Mouse (Mus musculus) liver, adult 2 months (tissue): Measurements from ENCODE around the gene Kcnn3. TPM values are rescaled to one million over a fixed set of nuclear protein-coding genes. Genes with fewer than 3 reads are reported as not detected.

ENCODE experiments used
- DNase-seq: peaks from one replicate; pipeline ENCODE4 v3.0.0-alpha.2; 2011; ENCODE audit warnings: low read depth, low spot score; ENCODE audit errors: extremely low read depth
- H3K27ac ChIP-seq: fragments of 200-500 bp; replicated peaks from 2 replicates; pipeline ENCODE4 v1.5.1; 2012; ENCODE audit warnings: low read depth, mild to moderate bottlenecking, control low read depth, inconsistent platforms, low read length; ENCODE audit not compliant: insufficient read depth
- H3K27me3 ChIP-seq: fragments of 200-500 bp; 2 replicates; pipeline ENCODE4 v1.6.1; 2012; ENCODE audit warnings: mild to moderate bottlenecking, moderate library complexity, low read length, inconsistent platforms; ENCODE audit not compliant: control insufficient read depth, insufficient read depth
- H3K36me3 ChIP-seq: fragments of 200-500 bp; 2 replicates; pipeline ENCODE4 v1.6.1; 2012; ENCODE audit warnings: low read length, inconsistent platforms; ENCODE audit not compliant: control insufficient read depth, insufficient read depth
- H3K4me1 ChIP-seq: fragments of 200-500 bp; 2 replicates; pipeline ENCODE4 v1.6.1; 2011; ENCODE audit warnings: low read length; ENCODE audit not compliant: control insufficient read depth, insufficient read depth
- H3K4me3 ChIP-seq: fragments of 200-500 bp; 2 replicates; pipeline ENCODE4 v1.5.1; 2011; ENCODE audit warnings: low read depth, mild to moderate bottlenecking, control low read depth, low read length, moderate library complexity; ENCODE audit not compliant: insufficient read depth
- H3K79me2 ChIP-seq: fragments of 200-500 bp; 2 replicates; pipeline ENCODE4 v1.6.1; 2012; ENCODE audit warnings: inconsistent platforms, mild to moderate bottlenecking, low read length, moderate library complexity; ENCODE audit not compliant: control insufficient read depth, insufficient read depth
- H3K9ac ChIP-seq: fragments of 200-500 bp; 2 replicates; pipeline ENCODE4 v1.6.1; 2012; ENCODE audit warnings: low read depth, mild to moderate bottlenecking, control low read depth, inconsistent platforms, low read length
- CTCF ChIP-seq: fragments of 200-500 bp; IDR thresholded peaks from 2 replicates; pipeline ENCODE4 v1.5.1; 2011; ENCODE audit warnings: low read depth, low read length, control low read depth
- POLR2A ChIP-seq: fragments of 200-500 bp; IDR thresholded peaks from 2 replicates; pipeline ENCODE4 v1.6.1; 2011; ENCODE audit warnings: low read length, control low read depth; ENCODE audit not compliant: insufficient read depth; ENCODE audit errors: extremely low read depth
- WGBS: fragments of 180-500 bp; shearing (Covaris S2); methylation state at CpG from one replicate; pipeline ENCODE4 v1.1.7; 2018; 5-methylcytosine and 5-hydroxymethylcytosine counted together
- polyA plus RNA-seq: library from polyadenylated mRNA; depleted of rRNA; stranded (reverse); fragments of >200 nt; gene quantifications from 2 replicates; pipeline ENCODE4 v1.2.3, GENCODE M21; 2012; rRNA removed
- total RNA-seq: library from RNA; depleted of rRNA; stranded (reverse); fragments of >200 nt; gene quantifications from 2 replicates; pipeline ENCODE4 v1.2.3, GENCODE M21; 2014; rRNA removed

The Kcnn3 gene
- total and polyA plus RNA-seq, 2 experiments: under 0.01 to 0.06 TPM

DNA sequence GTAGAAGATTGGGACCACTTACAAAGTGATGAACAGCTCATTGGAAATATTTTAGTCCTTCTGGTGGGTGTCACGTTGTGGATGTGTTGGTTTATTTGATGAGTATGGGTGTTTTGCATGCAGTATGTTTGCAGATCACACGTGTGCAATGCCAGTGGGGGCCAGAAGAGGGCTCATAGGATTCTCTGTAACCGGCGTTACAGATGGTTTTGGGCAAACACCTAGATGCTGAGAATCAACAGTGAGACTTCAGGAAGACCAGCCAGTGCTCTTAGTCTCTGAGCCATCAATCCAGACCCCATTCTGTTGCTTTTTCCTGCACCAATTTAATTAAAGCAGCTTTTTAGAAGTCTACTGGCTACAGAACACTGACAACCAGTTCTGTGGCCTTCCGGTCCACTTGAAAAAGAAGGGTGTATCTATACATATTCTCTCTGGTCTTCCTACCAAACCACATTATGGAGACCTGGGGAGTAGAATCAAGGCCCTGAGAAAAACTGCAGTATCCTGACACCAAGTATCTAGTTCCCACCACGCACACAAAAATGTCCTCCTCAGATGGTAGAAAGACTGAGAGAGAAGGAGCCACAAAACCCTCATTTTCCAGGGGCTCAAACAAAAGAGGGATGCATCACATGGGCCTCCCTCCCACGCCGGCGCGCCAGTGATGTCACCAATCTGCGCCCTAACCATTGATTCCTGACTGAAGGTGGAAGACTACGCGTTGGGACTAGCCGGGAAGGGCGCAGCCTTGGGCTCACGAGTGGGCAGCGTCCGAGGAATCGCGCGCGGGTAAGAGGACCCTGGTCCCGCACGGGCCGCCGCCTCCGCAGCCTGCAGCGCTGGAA, 194.6 kb downstream of the Kcnn3 start, which contains the start of gene Adar:
Adar (plus strand) TSS at position 664 of the 848 bp plus-strand sequence.
- TF ChIP-seq CTCF (peak; percentile 69; the same call in 1 of the 2 replicates), POLR2A (no peak)
- Histone ChIP-seq H3K4me3 (peak within 1 kb of the TSS; percentile 85), H3K27ac (no peak within 1 kb of the TSS), H3K9ac (peak within 1 kb of the TSS; percentile 71), H3K79me2 (no peaks in the 10 kb centered on the region), H3K36me3 (no peaks in the 10 kb centered on the region), H3K27me3 (peaks cover 6% of the 10 kb centered on the region; the same call in 1 of the 2 replicates), H3K4me1 (peaks cover 4% of the 10 kb centered on the region; the same call in 1 of the 2 replicates)
- WGBS: 4% methylated on average over 28 of the region's 28 CpGs
- DNase-seq: peak; percentile 48

DNA sequence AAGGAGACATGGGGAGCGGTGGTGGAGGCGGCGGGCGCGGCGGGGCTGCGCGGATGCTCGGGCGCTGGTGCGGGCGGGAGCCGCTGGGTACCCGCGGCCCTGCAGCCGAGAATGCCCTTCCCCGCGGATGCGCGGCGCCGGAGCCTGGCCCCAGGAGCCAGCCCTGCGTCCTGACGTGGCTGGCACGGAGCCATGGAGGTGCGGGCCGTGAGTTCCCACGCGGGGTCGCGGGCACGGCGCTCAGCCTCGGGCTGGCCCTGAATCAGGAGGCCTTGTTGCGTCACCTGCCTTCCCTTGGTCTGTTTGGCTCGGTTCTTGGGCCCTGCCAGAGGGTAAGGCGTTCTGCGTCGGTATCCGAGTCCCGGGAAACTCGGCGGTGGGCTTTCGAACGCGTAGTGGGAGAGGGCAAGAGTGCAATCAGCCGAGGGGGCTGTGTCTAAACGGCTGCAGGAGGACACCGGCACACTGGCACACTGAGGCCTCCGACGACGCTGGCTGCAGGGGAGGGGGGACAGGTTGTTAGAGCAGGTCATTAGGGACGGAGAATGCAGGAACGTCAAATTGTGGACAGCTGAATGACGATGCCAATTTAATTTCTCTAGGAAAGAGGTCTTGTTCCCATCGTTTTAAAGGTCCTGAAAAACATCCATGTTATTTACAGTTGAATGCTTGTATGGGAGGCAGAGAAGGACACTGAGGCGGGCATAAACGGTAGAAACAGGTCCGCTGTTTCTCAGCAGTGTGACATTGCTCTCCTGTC, 195.4 kb downstream of the Kcnn3 start:
- no peak for DNase-seq
- 5% methylated on average over 59 of the region's 59 CpGs for WGBS
- Histone ChIP-seq H3K36me3 (no peaks in the 10 kb centered on the region), H3K79me2 (no peaks in the 10 kb centered on the region), H3K27ac (no peak overlapping the region), H3K27me3 (peaks cover 6% of the 10 kb centered on the region; the same call in 1 of the 2 replicates), H3K4me1 (peaks cover 4% of the 10 kb centered on the region; the same call in 1 of the 2 replicates), H3K4me3 (peak overlapping the region; percentile 85), H3K9ac (peak overlapping the region; percentile 71)
- TF ChIP-seq CTCF (no peak), POLR2A (no peak)

DNA sequence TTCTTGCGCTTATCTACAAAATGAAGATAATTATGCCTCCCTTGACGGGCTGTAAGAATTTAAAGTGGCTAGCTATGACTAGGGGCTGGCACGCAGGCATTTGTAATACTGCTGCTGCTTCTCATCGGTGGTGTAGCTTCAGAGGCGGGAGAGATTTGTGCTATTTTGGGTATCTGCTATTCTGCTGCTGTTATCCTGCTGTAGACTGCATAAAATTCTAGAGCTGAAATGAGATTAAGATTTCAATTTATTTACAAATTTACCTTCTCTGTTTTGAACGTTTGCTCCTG, 195.9 kb downstream of the Kcnn3 start:
- 84% methylated on average over 6 of the region's 6 CpGs for WGBS
- H3K4me3 ChIP-seq: no peak overlapping the region
- no peak for DNase-seq
- peaks cover 6% of the 10 kb centered on the region; the same call in 1 of the 2 replicates for H3K27me3 ChIP-seq
- no peaks in the 10 kb centered on the region for H3K79me2 ChIP-seq
- TF ChIP-seq POLR2A (no peak), CTCF (no peak)
- no peak overlapping the region for H3K27ac ChIP-seq
- peaks cover 4% of the 10 kb centered on the region; the same call in 1 of the 2 replicates for H3K4me1 ChIP-seq
- no peaks in the 10 kb centered on the region for H3K36me3 ChIP-seq
- H3K9ac ChIP-seq: no peak overlapping the region

DNA sequence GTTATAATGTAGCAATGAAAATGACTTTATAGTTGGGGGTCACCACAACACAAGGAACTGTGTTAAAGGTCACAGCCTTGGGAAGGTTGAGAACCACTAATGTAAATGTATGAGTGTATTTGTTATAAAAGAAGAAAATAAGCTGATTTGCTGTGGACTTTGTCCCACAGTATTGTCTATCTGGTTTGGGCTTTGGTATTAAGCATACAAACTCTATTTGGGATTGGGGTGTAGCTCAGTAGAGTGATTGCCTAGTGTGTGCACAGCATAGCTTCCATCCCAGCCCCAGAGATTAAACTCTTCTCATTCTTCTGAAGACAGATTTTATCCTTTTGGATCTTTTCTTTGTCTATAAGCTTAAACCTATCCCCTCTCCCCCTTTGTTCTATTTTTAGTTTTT, 202.1 kb downstream of the Kcnn3 start:
- no peak for TF ChIP-seq POLR2A
- TF ChIP-seq CTCF: no peak
- no peak overlapping the region for H3K9ac ChIP-seq
- H3K27ac ChIP-seq: no peak overlapping the region
- H3K4me3 ChIP-seq: no peak overlapping the region
- H3K79me2 ChIP-seq: no peaks in the 10 kb centered on the region
- H3K27me3 ChIP-seq: no peaks in the 10 kb centered on the region
- no peaks in the 10 kb centered on the region for H3K36me3 ChIP-seq
- no peak for DNase-seq
- H3K4me1 ChIP-seq: no peaks in the 10 kb centered on the region

DNA sequence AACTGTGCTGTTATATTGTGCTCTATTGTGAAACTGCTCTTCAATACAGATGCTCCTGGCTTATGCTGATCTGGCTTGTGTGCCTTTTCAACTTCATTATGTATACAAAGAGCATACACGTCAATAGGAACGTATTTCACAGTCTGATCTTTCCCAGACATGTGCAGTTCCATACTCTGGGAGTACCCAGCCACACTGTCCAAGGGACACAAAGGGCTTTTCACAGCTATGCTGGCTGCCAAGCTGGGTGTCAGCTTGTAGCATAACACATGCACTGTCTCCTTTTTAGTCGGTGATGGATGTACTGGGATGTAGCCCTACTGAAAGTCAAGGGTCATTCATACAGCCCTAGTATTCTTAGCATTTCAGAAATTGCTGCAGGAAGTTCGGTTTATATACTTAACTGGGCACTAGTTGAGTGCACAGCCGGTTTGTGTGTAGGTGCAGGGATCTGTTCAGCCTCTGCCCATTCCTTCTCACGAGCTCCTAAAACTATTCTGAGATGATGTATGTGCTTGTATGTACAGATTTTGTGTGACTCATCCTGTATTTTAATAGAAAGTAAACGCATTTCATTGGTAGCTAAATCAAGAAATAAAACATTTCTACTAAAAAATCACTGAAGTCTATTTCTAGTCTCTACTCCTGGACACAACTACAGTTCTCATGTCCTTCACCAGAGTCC, 203.6 kb downstream of the Kcnn3 start:
- TF ChIP-seq POLR2A (no peak), CTCF (no peak)
- no peaks in the 10 kb centered on the region for H3K79me2 ChIP-seq
- no peaks in the 10 kb centered on the region for H3K36me3 ChIP-seq
- H3K4me3 ChIP-seq: no peak overlapping the region
- 86% methylated on average over 7 of the region's 7 CpGs for WGBS
- no peak overlapping the region for H3K9ac ChIP-seq
- no peaks in the 10 kb centered on the region for H3K27me3 ChIP-seq
- no peaks in the 10 kb centered on the region for H3K4me1 ChIP-seq
- H3K27ac ChIP-seq: no peak overlapping the region
- no peak for DNase-seq

Other genes starting within 250 kb of the Kcnn3 start
- 6.4 and 7.0 TPM in 2 replicates for gene Slc50a1, start 249.6 kb upstream of the Kcnn3 start, total RNA-seq
- 36.3 and 41.2 TPM in 2 replicates for gene Slc50a1, start 249.6 kb upstream of the Kcnn3 start, polyA plus RNA-seq
- 22.1 and 35.2 TPM in 2 replicates for gene Efna1, start 239.0 kb upstream of the Kcnn3 start, total RNA-seq
- 73.1 and 73.4 TPM in 2 replicates for gene Efna1, start 239.0 kb upstream of the Kcnn3 start, polyA plus RNA-seq
- gene Efna3, start 197.2 kb upstream of the Kcnn3 start, total RNA-seq: not detected in 2 replicates
- gene Efna3, start 197.2 kb upstream of the Kcnn3 start, polyA plus RNA-seq: not detected in 2 replicates
- gene Efna4, start 182.1 kb upstream of the Kcnn3 start, total RNA-seq: not detected in 2 replicates
- gene Efna4, start 182.1 kb upstream of the Kcnn3 start, polyA plus RNA-seq: 0.06 and 0.27 TPM in 2 replicates
- 1.4 and 2.6 TPM in 2 replicates for gene Adam15, start 170.2 kb upstream of the Kcnn3 start, total RNA-seq
- gene Adam15, start 170.2 kb upstream of the Kcnn3 start, polyA plus RNA-seq: 4.7 and 5.4 TPM in 2 replicates
- not detected in 2 replicates for gene Dcst2, start 158.2 kb upstream of the Kcnn3 start, total RNA-seq
- 0.05 TPM in 1 of 2 replicates, not detected in the other for gene Dcst2, start 158.2 kb upstream of the Kcnn3 start, polyA plus RNA-seq
- not detected in 2 replicates for gene Dcst1, start 154.9 kb upstream of the Kcnn3 start, total RNA-seq
- 0.04 TPM in 1 of 2 replicates, not detected in the other for gene Dcst1, start 154.9 kb upstream of the Kcnn3 start, polyA plus RNA-seq
- gene Zbtb7b, start 125.4 kb upstream of the Kcnn3 start, total RNA-seq: 28.9 and 31.9 TPM in 2 replicates
- gene Zbtb7b, start 125.4 kb upstream of the Kcnn3 start, polyA plus RNA-seq: 85.0 and 87.2 TPM in 2 replicates
- gene Lenep, start 117.4 kb upstream of the Kcnn3 start, total RNA-seq: not detected in 2 replicates
- gene Lenep, start 117.4 kb upstream of the Kcnn3 start, polyA plus RNA-seq: not detected in 2 replicates
- gene Flad1, start 108.3 kb upstream of the Kcnn3 start, total RNA-seq: 29.0 and 33.0 TPM in 2 replicates
- 62.6 and 67.3 TPM in 2 replicates for gene Flad1, start 108.3 kb upstream of the Kcnn3 start, polyA plus RNA-seq
- 3.0 and 6.0 TPM in 2 replicates for gene Cks1b, start 101.8 kb upstream of the Kcnn3 start, total RNA-seq
- 7.9 and 11.0 TPM in 2 replicates for gene Cks1b, start 101.8 kb upstream of the Kcnn3 start, polyA plus RNA-seq
- 37.7 and 42.0 TPM in 2 replicates for gene Shc1, start 101.7 kb upstream of the Kcnn3 start, total RNA-seq
- gene Shc1, start 101.7 kb upstream of the Kcnn3 start, polyA plus RNA-seq: 56.8 and 57.4 TPM in 2 replicates
- gene Pygo2, start 90.0 kb upstream of the Kcnn3 start, total RNA-seq: 4.4 and 9.9 TPM in 2 replicates
- 26.5 and 29.0 TPM in 2 replicates for gene Pygo2, start 90.0 kb upstream of the Kcnn3 start, polyA plus RNA-seq
- gene Pbxip1, start 83.5 kb upstream of the Kcnn3 start, total RNA-seq: 5.7 and 5.9 TPM in 2 replicates
- 6.6 and 9.1 TPM in 2 replicates for gene Pbxip1, start 83.5 kb upstream of the Kcnn3 start, polyA plus RNA-seq
- gene Pmvk, start 65.6 kb upstream of the Kcnn3 start, total RNA-seq: 79.5 and 112 TPM in 2 replicates
- 82.1 and 108 TPM in 2 replicates for gene Pmvk, start 65.6 kb upstream of the Kcnn3 start, polyA plus RNA-seq
- gene Adar, start 194.9 kb downstream of the Kcnn3 start, total RNA-seq: 10.3 and 12.6 TPM in 2 replicates
- gene Adar, start 194.9 kb downstream of the Kcnn3 start, polyA plus RNA-seq: 9.4 and 14.4 TPM in 2 replicates
- gene Chrnb2, start 244.5 kb downstream of the Kcnn3 start, total RNA-seq: 0.28 and 0.54 TPM in 2 replicates
- gene Chrnb2, start 244.5 kb downstream of the Kcnn3 start, polyA plus RNA-seq: 0.42 and 0.68 TPM in 2 replicates